Mouse (Mus musculus) intestine, postnatal 0 days (tissue): Measurements from ENCODE around the gene Mrgprb4. TPM values are rescaled to one million over a fixed set of nuclear protein-coding genes. Genes with fewer than 3 reads are reported as not detected.

ENCODE experiments used
- ATAC-seq: fragments of 200-750 bp; cut with Nextera tagmentation; 2 replicates; pipeline ENCODE4 v1.8.0; 2017; ENCODE audit warnings: mild to moderate bottlenecking, moderate TSS enrichment, moderate library complexity
- H3K27ac ChIP-seq: fragments of 300-500 bp; sonication (generic); 2 replicates; pipeline ENCODE4 v1.5.1; 2014; ENCODE audit warnings: mild to moderate bottlenecking, low read depth, low read length, moderate library complexity
- H3K27me3 ChIP-seq: fragments of 300-500 bp; sonication (generic); replicated peaks from 2 replicates; pipeline ENCODE4 v1.6.1; 2014; ENCODE audit warnings: low read length, mixed read lengths; ENCODE audit not compliant: control insufficient read depth, insufficient read depth
- H3K36me3 ChIP-seq: fragments of 300-500 bp; sonication (generic); 2 replicates; pipeline ENCODE4 v1.6.1; 2014; ENCODE audit warnings: mild to moderate bottlenecking, moderate library complexity; ENCODE audit not compliant: control insufficient read depth, insufficient read depth
- H3K4me1 ChIP-seq: fragments of 300-500 bp; sonication (generic); replicated peaks from 2 replicates; pipeline ENCODE4 v1.6.1; 2014; ENCODE audit warnings: antibody characterized with exemption, low read length, mixed read lengths; ENCODE audit not compliant: control insufficient read depth, insufficient read depth
- H3K4me2 ChIP-seq: fragments of 300-500 bp; sonication (generic); replicated peaks from 2 replicates; pipeline ENCODE4 v1.6.1; 2014; ENCODE audit warnings: low read depth, mild to moderate bottlenecking, moderate library complexity
- H3K4me3 ChIP-seq: fragments of 300-500 bp; sonication (generic); 2 replicates; pipeline ENCODE4 v1.5.1; 2014; ENCODE audit warnings: low read depth, low read length
- H3K9ac ChIP-seq: fragments of 300-500 bp; sonication (generic); 2 replicates; pipeline ENCODE4 v1.6.1; 2014; ENCODE audit warnings: mild to moderate bottlenecking, low read depth, low read length
- H3K9me3 ChIP-seq: fragments of 300-500 bp; sonication (generic); 2 replicates; pipeline ENCODE4 v1.6.1; 2016; ENCODE audit warnings: mixed run types; ENCODE audit not compliant: control insufficient read depth
- CTCF ChIP-seq: sonication (generic); IDR thresholded peaks from 2 replicates; pipeline ENCODE4 v1.5.1; 2016; ENCODE audit warnings: low read depth, mild to moderate bottlenecking, control low read depth, antibody characterized with exemption, moderate library complexity
- WGBS: fragments of 180-500 bp; shearing (Covaris S2); extraction: QIAGEN DNeasy Blood & Tissue Kit; methylation state at CpG from one replicate; pipeline ENCODE4 v1.1.7; 2014; 5-methylcytosine and 5-hydroxymethylcytosine counted together
- polyA plus RNA-seq: library from polyadenylated mRNA; unstranded; fragments of >200 nt; fragmentation: Nextera tagmentation; extraction: Ambion mirVana; gene quantifications from 2 replicates; pipeline ENCODE4 v1.2.1, GENCODE M21; 2015

Mrgprb4 gene
- not detected in 2 replicates for polyA plus RNA-seq

- TF ChIP-seq CTCF = no peak
- Histone ChIP-seq H3K27ac (no peak within 1 kb of the TSS), H3K4me2 (no peak within 1 kb of the TSS), H3K4me3 (no peak within 1 kb of the TSS), H3K36me3 (no peaks in the 10 kb centered on the region), H3K9me3 (no peaks in the 10 kb centered on the region), H3K4me1 (no peaks in the 10 kb centered on the region), H3K9ac (no peak within 1 kb of the TSS), H3K27me3 (no peaks in the 10 kb centered on the region)
- no peak for ATAC-seq
- 87% methylated on average over 3 of the region's 3 CpGs for WGBS
Measured at GRCm38 (mm10) chr7:48199188-48199587, at the start of gene Mrgprb4. Mrgprb4 (minus strand) TSS chr7:48199288.

GRCm38 (mm10) chr7:48226114-48226513 is 27.0 kb upstream of the Mrgprb4 start:
- no peak overlapping the region for H3K27ac ChIP-seq
- no peak overlapping the region for H3K9ac ChIP-seq
- H3K4me3 ChIP-seq = no peak overlapping the region
- no peak overlapping the region for H3K4me2 ChIP-seq
- ATAC-seq = no peak
- H3K9me3 ChIP-seq = no peaks in the 10 kb centered on the region
- TF ChIP-seq CTCF = no peak
- no peaks in the 10 kb centered on the region for H3K36me3 ChIP-seq
- H3K4me1 ChIP-seq = no peaks in the 10 kb centered on the region
- H3K27me3 ChIP-seq = no peaks in the 10 kb centered on the region

- H3K4me2 ChIP-seq = no peak overlapping the region
- no peaks in the 10 kb centered on the region for H3K36me3 ChIP-seq
- 73% methylated on average over 5 of the region's 5 CpGs for WGBS
- H3K27me3 ChIP-seq = no peaks in the 10 kb centered on the region
- no peak for ATAC-seq
- no peak overlapping the region for H3K4me3 ChIP-seq
- no peak overlapping the region for H3K27ac ChIP-seq
- no peak for TF ChIP-seq CTCF
- no peak overlapping the region for H3K9ac ChIP-seq
- H3K4me1 ChIP-seq = no peaks in the 10 kb centered on the region
- H3K9me3 ChIP-seq = no peaks in the 10 kb centered on the region
Measured at GRCm38 (mm10) chr7:48225065-48225464, 26.0 kb upstream of the Mrgprb4 start.

GRCm38 (mm10) chr7:48168919-48169318 is 30.2 kb downstream of the Mrgprb4 start, which contains the start of gene Mrgprb5:
Mrgprb5 (minus strand) TSS chr7:48169019.
- WGBS = 68% methylated on average over 2 of the region's 2 CpGs

GRCm38 (mm10) chr7:48167471-48167870 is 31.6 kb downstream of the Mrgprb4 start:
- 80% methylated on average over 2 of the region's 2 CpGs for WGBS
- TF ChIP-seq CTCF = no peak
- H3K4me3 ChIP-seq = no peak overlapping the region
- H3K4me2 ChIP-seq = no peak overlapping the region
- no peak overlapping the region for H3K9ac ChIP-seq
- no peak overlapping the region for H3K27ac ChIP-seq
- no peak for ATAC-seq
- no peaks in the 10 kb centered on the region for H3K9me3 ChIP-seq
- no peaks in the 10 kb centered on the region for H3K4me1 ChIP-seq
- H3K36me3 ChIP-seq = no peaks in the 10 kb centered on the region
- no peaks in the 10 kb centered on the region for H3K27me3 ChIP-seq

More at GRCm38 (mm10) chr7:48168919-48169318, 30.2 kb downstream of the Mrgprb4 start, which contains the start of gene Mrgprb5:
- Histone ChIP-seq H3K4me1 (no peaks in the 10 kb centered on the region), H3K9ac (no peak within 1 kb of the TSS), H3K4me2 (no peak within 1 kb of the TSS), H3K27me3 (no peaks in the 10 kb centered on the region), H3K9me3 (no peaks in the 10 kb centered on the region), H3K27ac (no peak within 1 kb of the TSS), H3K4me3 (no peak within 1 kb of the TSS), H3K36me3 (no peaks in the 10 kb centered on the region)
- ATAC-seq = no peak
- no peak for TF ChIP-seq CTCF

Other genes starting within 250 kb of the Mrgprb4 start
- not detected in 2 replicates for gene Mrgpra4, start 217.2 kb downstream of the Mrgprb4 start, polyA plus RNA-seq
- not detected in 2 replicates for gene Mrgprx1, start 171.7 kb downstream of the Mrgprb4 start, polyA plus RNA-seq
- not detected in 2 replicates for gene Mrgprb5, start 30.3 kb downstream of the Mrgprb4 start, polyA plus RNA-seq
- gene Mrgprb8, start 189.2 kb upstream of the Mrgprb4 start, polyA plus RNA-seq = not detected in 2 replicates